In the genomic region with DNA sequence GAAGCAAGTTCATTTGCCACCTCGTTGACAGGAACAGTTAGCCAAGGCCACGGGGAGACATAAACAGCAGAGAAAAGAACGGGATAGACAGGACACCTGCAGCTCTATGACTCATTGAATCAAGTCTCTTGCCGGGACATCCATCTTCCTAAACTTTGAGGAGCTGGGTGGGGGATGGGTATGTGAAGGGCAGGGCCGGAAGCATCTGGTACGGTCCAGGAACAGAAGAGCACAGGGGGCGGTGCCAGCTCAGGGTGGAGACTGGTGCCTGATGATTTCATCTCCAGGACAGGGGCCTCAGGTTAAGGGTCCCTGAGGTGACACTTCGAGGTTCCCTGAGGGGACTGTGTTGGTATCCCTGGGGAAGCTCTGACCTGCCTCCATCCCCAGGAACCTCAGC, we compare ENCODE assay signal across 12 mouse cellular contexts. TPM values are rescaled to one million over a fixed set of nuclear protein-coding genes. Genes with fewer than 3 reads are reported as not detected.
DNase-seq lines count a peak whose midpoint lies in the region; ATAC-seq lines count a peak whose summit lies in the region.
"Had no signal": no experiment of that assay in that cellular context is flagged by ENCODE, and none has a peak within 500 bp of the region (broad histone marks: within the 10 kb centered on the region; RNA-seq: fewer than 3 reads in every experiment).

No protein-coding gene starts in this region.

- H3K36me3 ChIP-seq in forebrain, embryonic 13.5 days (ENCODE audit: poor library complexity, severe bottlenecking), result no peaks in the 10 kb centered on the region

- H3K27ac ChIP-seq in forebrain, embryonic 13.5 days, result no peak overlapping the region
- H3K27ac ChIP-seq: kidney, postnatal 0 days had no signal

- peak; percentile 37 for ATAC-seq in megakaryocyte progenitor cell, adult 5-6 weeks (replicated peaks; ENCODE audit: poor library complexity)
- ATAC-seq in forebrain, embryonic 13.5 days, result no peak

- intact Hi-C loops in gastrocnemius, postnatal 14 days (cut with DNase I; ENCODE audit: low total_unique reads), result no loop called here

- no peaks in the 10 kb centered on the region for H3K9me3 ChIP-seq in forebrain, embryonic 13.5 days (replicated peaks)

- no peak overlapping the region for H3K9ac ChIP-seq in forebrain, embryonic 13.5 days

- 51% methylated on average over 8 of the region's 8 CpGs for WGBS in forebrain, embryonic 13.5 days

- no peak overlapping the region for H3K4me2 ChIP-seq in forebrain, embryonic 13.5 days

- DNase-seq in embryo, embryonic 11 days, result peak; percentile 48
- no peak for DNase-seq in embryo, embryonic 9.5 days (ENCODE audit: extremely low spot score)
- peak; percentile 70 for DNase-seq in CD4-positive helper T cell, adult 2 months (ENCODE audit: low read depth, low spot score)
- peak; percentile 82 for DNase-seq in induced T-regulatory cell, adult 2 months (ENCODE audit: low read depth)
- DNase-seq in gastrocnemius, postnatal 14 days, result no peak
- no peak for DNase-seq in urinary bladder, postnatal 4 days (ENCODE audit: low spot score in 2 of 2)
- DNase-seq: adrenal gland, postnatal 10 days; right cerebral cortex, postnatal 4 days had no signal

- H3K4me1 ChIP-seq in forebrain, embryonic 13.5 days, result peaks cover 9% of the 10 kb centered on the region; the same call in 1 of the 2 replicates

- no peak overlapping the region for H3K4me3 ChIP-seq in forebrain, embryonic 13.5 days

- peaks cover 55% of the 10 kb centered on the region for H3K27me3 ChIP-seq in forebrain, embryonic 13.5 days

RNA-seq across cellular contexts. Expression of a gene that starts 9.9 kb away (rescaled TPM):
- 1.0 and 2.2 TPM in 2 replicates for total RNA-seq in megakaryocyte progenitor cell, adult 5-6 weeks (2015)
- 0.10 and 1.1 TPM in 2 replicates for total RNA-seq in megakaryocyte progenitor cell, adult 5-6 weeks (2017)
- polyA plus RNA-seq in forebrain, embryonic 13.5 days (2015; fragmentation: Nextera tagmentation; extraction: Ambion mirVana), result 0.25 TPM in 1 of 2 replicates, not detected in the other
- total RNA-seq in gastrocnemius, postnatal 14 days (2021), result not detected

RNA-seq across cellular contexts. Expression of a gene that starts 12.5 kb away (rescaled TPM):
- total RNA-seq in megakaryocyte progenitor cell, adult 5-6 weeks (2015), result 12.3 and 12.6 TPM in 2 replicates
- 5.8 and 14.0 TPM in 2 replicates for total RNA-seq in megakaryocyte progenitor cell, adult 5-6 weeks (2017)
- polyA plus RNA-seq in forebrain, embryonic 13.5 days (2015; fragmentation: Nextera tagmentation; extraction: Ambion mirVana), result 1.5 and 1.7 TPM in 2 replicates
- total RNA-seq in gastrocnemius, postnatal 14 days (2021), result 1 to 10 TPM; 2.8 to 3.2 TPM

RNA-seq across cellular contexts. Expression of a gene that starts 27.0 kb away (rescaled TPM):
- total RNA-seq in megakaryocyte progenitor cell, adult 5-6 weeks (2015), result 0.84 and 1.3 TPM in 2 replicates
- 1.5 and 2.8 TPM in 2 replicates for total RNA-seq in megakaryocyte progenitor cell, adult 5-6 weeks (2017)
- polyA plus RNA-seq in forebrain, embryonic 13.5 days (2015; fragmentation: Nextera tagmentation; extraction: Ambion mirVana), result 33.0 and 34.7 TPM in 2 replicates
- total RNA-seq in gastrocnemius, postnatal 14 days (2021), result under 1 TPM in 1 of 2 experiments, not detected in 1; 0.23 TPM

RNA-seq across cellular contexts. Expression of a gene that starts 29.7 kb away (rescaled TPM):
- total RNA-seq in megakaryocyte progenitor cell, adult 5-6 weeks (2015), result not detected in 2 replicates
- total RNA-seq in megakaryocyte progenitor cell, adult 5-6 weeks (2017), result not detected in 2 replicates
- 0.13 TPM in 1 of 2 replicates, not detected in the other for polyA plus RNA-seq in forebrain, embryonic 13.5 days (2015; fragmentation: Nextera tagmentation; extraction: Ambion mirVana)
- not detected for total RNA-seq in gastrocnemius, postnatal 14 days (2021)
- polyA plus RNA-seq: cortical plate, adult 2 months had no signal

RNA-seq across cellular contexts. Expression of a gene that starts 34.3 kb away (rescaled TPM):
- 5.8 and 9.2 TPM in 2 replicates for total RNA-seq in megakaryocyte progenitor cell, adult 5-6 weeks (2015)
- total RNA-seq in megakaryocyte progenitor cell, adult 5-6 weeks (2017), result 5.7 and 5.8 TPM in 2 replicates
- 61.1 and 69.5 TPM in 2 replicates for polyA plus RNA-seq in forebrain, embryonic 13.5 days (2015; fragmentation: Nextera tagmentation; extraction: Ambion mirVana)
- 10 to 100 TPM; 15.5 to 21.9 TPM for total RNA-seq in gastrocnemius, postnatal 14 days (2021)

Comparison
In these comparisons a context has a peak if more than half of its experiments do, and no peak if none do; other contexts are left out.
1. DNase-seq: peak in embryo, embryonic 11 days (single experiment), CD4-positive helper T cell, adult 2 months (single experiment) and induced T-regulatory cell, adult 2 months (single experiment); none in embryo, embryonic 9.5 days (single experiment), gastrocnemius, postnatal 14 days (single experiment) and urinary bladder, postnatal 4 days (0 of 2).